Mouse (Mus musculus) kidney, embryonic 15.5 days (tissue): ENCODE results near the gene Ino80d. TPM values are rescaled to one million over a fixed set of nuclear protein-coding genes. Genes with fewer than 3 reads are reported as not detected.

ENCODE experiments used
- ATAC-seq: fragments of 200-750 bp; cut with Nextera tagmentation; replicated peaks from 2 replicates; pipeline ENCODE4 v1.8.0; 2017; ENCODE audit warnings: moderate TSS enrichment; ENCODE audit not compliant: low FRiP score
- H3K27ac ChIP-seq: fragments of 300-500 bp; sonication (generic); 2 replicates; pipeline ENCODE4 v1.5.1; 2015; ENCODE audit warnings: mild to moderate bottlenecking, inconsistent platforms
- H3K27me3 ChIP-seq: fragments of 300-500 bp; sonication (generic); 2 replicates; pipeline ENCODE4 v1.6.1; 2015; ENCODE audit warnings: inconsistent platforms
- H3K36me3 ChIP-seq: fragments of 300-500 bp; sonication (generic); 2 replicates; pipeline ENCODE4 v1.6.1; 2015; ENCODE audit warnings: inconsistent platforms
- H3K4me1 ChIP-seq: fragments of 300-500 bp; sonication (generic); 2 replicates; pipeline ENCODE4 v1.6.1; 2015; ENCODE audit warnings: inconsistent platforms
- H3K4me2 ChIP-seq: fragments of 300-500 bp; sonication (generic); 2 replicates; pipeline ENCODE4 v1.6.1; 2015; ENCODE audit warnings: moderate library complexity, mild to moderate bottlenecking, inconsistent platforms
- H3K4me3 ChIP-seq: fragments of 300-500 bp; sonication (generic); replicated peaks from 2 replicates; pipeline ENCODE4 v1.5.1; 2015; ENCODE audit warnings: mild to moderate bottlenecking, inconsistent platforms
- H3K9ac ChIP-seq: fragments of 300-500 bp; sonication (generic); 2 replicates; pipeline ENCODE4 v1.6.1; 2015; ENCODE audit warnings: mild to moderate bottlenecking, inconsistent platforms
- H3K9me3 ChIP-seq: fragments of 300-500 bp; sonication (generic); replicated peaks from 2 replicates; pipeline ENCODE4 v1.6.1; 2016; ENCODE audit warnings: inconsistent platforms
- WGBS: fragments of 180-500 bp; shearing (Covaris S2); methylation state at CpG from one replicate; pipeline ENCODE4 v1.1.7; 2015; ENCODE audit warnings: mixed read lengths; 5-methylcytosine and 5-hydroxymethylcytosine counted together
- polyA plus RNA-seq: library from polyadenylated mRNA; unstranded; fragments of >200 nt; fragmentation: Nextera tagmentation; extraction: Ambion mirVana; gene quantifications from 2 replicates; pipeline ENCODE4 v1.2.1, GENCODE M21; 2015

Gene Ino80d
- polyA plus RNA-seq, 1 experiment from 2014 or later = 12.1 TPM

GRCm38 (mm10) chr1:63098831-63099230, 15.6 kb downstream of the Ino80d start:
- H3K36me3 ChIP-seq = peaks cover 89% of the 10 kb centered on the region
- ATAC-seq = no peak
- H3K9ac ChIP-seq = no peak overlapping the region
- H3K9me3 ChIP-seq = no peaks in the 10 kb centered on the region
- no peak overlapping the region for H3K4me3 ChIP-seq
- H3K27ac ChIP-seq = no peak overlapping the region
- WGBS = 88% methylated on average over 4 of the region's 4 CpGs
- H3K4me2 ChIP-seq = no peak overlapping the region
- 0 out of 2 replicates have a peak, but pooled peaks cover 2% of the 10 kb centered on the region for H3K4me1 ChIP-seq
- no peaks in the 10 kb centered on the region for H3K27me3 ChIP-seq

- peaks cover 90% of the 10 kb centered on the region for H3K36me3 ChIP-seq
- H3K4me3 ChIP-seq = no peak overlapping the region
- no peak for ATAC-seq
- H3K27me3 ChIP-seq = no peaks in the 10 kb centered on the region
- 59% methylated on average over 5 of the region's 5 CpGs for WGBS
- no peak overlapping the region for H3K4me2 ChIP-seq
- 0 out of 2 replicates have a peak overlapping the region, but pooled peaks have one; percentile 2 for H3K27ac ChIP-seq
- H3K9me3 ChIP-seq = no peaks in the 10 kb centered on the region
- H3K4me1 ChIP-seq = 0 out of 2 replicates have a peak, but pooled peaks cover 2% of the 10 kb centered on the region
- no peak overlapping the region for H3K9ac ChIP-seq
Observed at GRCm38 (mm10) chr1:63096071-63096470, 18.4 kb downstream of the Ino80d start.

GRCm38 (mm10) chr1:63089795-63090194, 24.7 kb downstream of the Ino80d start:
- Histone ChIP-seq H3K4me1 (no peaks in the 10 kb centered on the region), H3K4me2 (no peak overlapping the region), H3K27me3 (no peaks in the 10 kb centered on the region), H3K4me3 (no peak overlapping the region), H3K36me3 (peaks cover 93% of the 10 kb centered on the region), H3K27ac (no peak overlapping the region), H3K9me3 (no peaks in the 10 kb centered on the region), H3K9ac (no peak overlapping the region)
- WGBS = 91% methylated on average over 5 of the region's 5 CpGs
- no peak for ATAC-seq

- H3K9ac ChIP-seq = no peak overlapping the region
- H3K4me2 ChIP-seq = no peak overlapping the region
- ATAC-seq = no peak
- no peak overlapping the region for H3K27ac ChIP-seq
- H3K36me3 ChIP-seq = peaks cover 90% of the 10 kb centered on the region
- WGBS = 87% methylated on average over 1 of the region's 1 CpGs
- H3K9me3 ChIP-seq = no peaks in the 10 kb centered on the region
- no peaks in the 10 kb centered on the region for H3K4me1 ChIP-seq
- H3K27me3 ChIP-seq = no peaks in the 10 kb centered on the region
- no peak overlapping the region for H3K4me3 ChIP-seq
Observed at GRCm38 (mm10) chr1:63088614-63089013, 25.9 kb downstream of the Ino80d start.

- H3K4me1 ChIP-seq = no peaks in the 10 kb centered on the region
- H3K27me3 ChIP-seq = no peaks in the 10 kb centered on the region
- H3K4me2 ChIP-seq = no peak overlapping the region
- WGBS = 85% methylated on average over 5 of the region's 5 CpGs
- H3K9me3 ChIP-seq = no peaks in the 10 kb centered on the region
- H3K9ac ChIP-seq = no peak overlapping the region
- H3K27ac ChIP-seq = no peak overlapping the region
- no peak for ATAC-seq
- H3K36me3 ChIP-seq = peaks cover 83% of the 10 kb centered on the region
- H3K4me3 ChIP-seq = no peak overlapping the region
Observed at GRCm38 (mm10) chr1:63080277-63080676, 34.2 kb downstream of the Ino80d start.

GRCm38 (mm10) chr1:63076383-63076782, 38.1 kb downstream of the Ino80d start:
- Histone ChIP-seq H3K27me3 (no peaks in the 10 kb centered on the region), H3K27ac (no peak overlapping the region), H3K4me1 (no peaks in the 10 kb centered on the region), H3K36me3 (peaks cover 93% of the 10 kb centered on the region), H3K9ac (no peak overlapping the region), H3K4me3 (no peak overlapping the region), H3K4me2 (no peak overlapping the region), H3K9me3 (no peaks in the 10 kb centered on the region)
- ATAC-seq = no peak
- 93% methylated on average over 2 of the region's 2 CpGs for WGBS

GRCm38 (mm10) chr1:63071379-63071778, 43.1 kb downstream of the Ino80d start:
- ATAC-seq = no peak
- WGBS = 80% methylated on average over 1 of the region's 1 CpGs
- peaks cover 94% of the 10 kb centered on the region for H3K36me3 ChIP-seq
- no peak overlapping the region for H3K27ac ChIP-seq
- H3K4me3 ChIP-seq = no peak overlapping the region
- no peaks in the 10 kb centered on the region for H3K27me3 ChIP-seq
- no peaks in the 10 kb centered on the region for H3K9me3 ChIP-seq
- H3K4me1 ChIP-seq = no peaks in the 10 kb centered on the region
- no peak overlapping the region for H3K9ac ChIP-seq
- no peak overlapping the region for H3K4me2 ChIP-seq

GRCm38 (mm10) chr1:63058361-63058760, 56.1 kb downstream of the Ino80d start:
- Histone ChIP-seq H3K9me3 (no peaks in the 10 kb centered on the region), H3K4me2 (no peak overlapping the region), H3K36me3 (peaks cover 85% of the 10 kb centered on the region), H3K9ac (no peak overlapping the region), H3K4me1 (no peaks in the 10 kb centered on the region), H3K27me3 (no peaks in the 10 kb centered on the region), H3K27ac (no peak overlapping the region), H3K4me3 (no peak overlapping the region)
- WGBS = 87% methylated on average over 12 of the region's 12 CpGs
- no peak for ATAC-seq

- no peak for ATAC-seq
- no peak overlapping the region for H3K4me3 ChIP-seq
- no peaks in the 10 kb centered on the region for H3K27me3 ChIP-seq
- no peak overlapping the region for H3K9ac ChIP-seq
- no peak overlapping the region for H3K27ac ChIP-seq
- H3K4me1 ChIP-seq = no peaks in the 10 kb centered on the region
- H3K4me2 ChIP-seq = no peak overlapping the region
- H3K9me3 ChIP-seq = no peaks in the 10 kb centered on the region
- WGBS = 92% methylated on average over 11 of the region's 11 CpGs
- H3K36me3 ChIP-seq = peaks cover 80% of the 10 kb centered on the region
Observed at GRCm38 (mm10) chr1:63057849-63058248, 56.6 kb downstream of the Ino80d start.

- WGBS = 93% methylated on average over 3 of the region's 3 CpGs
- no peak for ATAC-seq
- Histone ChIP-seq H3K36me3 (peaks cover 79% of the 10 kb centered on the region), H3K4me2 (no peak overlapping the region), H3K4me1 (no peaks in the 10 kb centered on the region), H3K9me3 (no peaks in the 10 kb centered on the region), H3K9ac (no peak overlapping the region), H3K27ac (no peak overlapping the region), H3K27me3 (no peaks in the 10 kb centered on the region), H3K4me3 (no peak overlapping the region)
Observed at GRCm38 (mm10) chr1:63057318-63057717, 57.1 kb downstream of the Ino80d start.

- H3K4me3 ChIP-seq = no peak overlapping the region
- no peaks in the 10 kb centered on the region for H3K9me3 ChIP-seq
- ATAC-seq = no peak
- no peaks in the 10 kb centered on the region for H3K27me3 ChIP-seq
- no peak overlapping the region for H3K4me2 ChIP-seq
- no peak overlapping the region for H3K9ac ChIP-seq
- H3K27ac ChIP-seq = no peak overlapping the region
- WGBS = 87% methylated on average over 3 of the region's 3 CpGs
- H3K36me3 ChIP-seq = peaks cover 68% of the 10 kb centered on the region
- H3K4me1 ChIP-seq = no peaks in the 10 kb centered on the region
Observed at GRCm38 (mm10) chr1:63055386-63055785, 59.1 kb downstream of the Ino80d start.

GRCm38 (mm10) chr1:63050866-63051265, 63.6 kb downstream of the Ino80d start:
- no peaks in the 10 kb centered on the region for H3K27me3 ChIP-seq
- 0 out of 2 replicates have a peak, but pooled peaks cover 5% of the 10 kb centered on the region for H3K4me1 ChIP-seq
- H3K27ac ChIP-seq = no peak overlapping the region
- H3K4me3 ChIP-seq = no peak overlapping the region
- 88% methylated on average over 8 of the region's 8 CpGs for WGBS
- no peak overlapping the region for H3K4me2 ChIP-seq
- no peak overlapping the region for H3K9ac ChIP-seq
- no peaks in the 10 kb centered on the region for H3K9me3 ChIP-seq
- ATAC-seq = no peak
- peaks cover 41% of the 10 kb centered on the region for H3K36me3 ChIP-seq

GRCm38 (mm10) chr1:63049977-63050376, 64.5 kb downstream of the Ino80d start:
- no peaks in the 10 kb centered on the region for H3K9me3 ChIP-seq
- no peak for ATAC-seq
- no peaks in the 10 kb centered on the region for H3K27me3 ChIP-seq
- no peak overlapping the region for H3K27ac ChIP-seq
- H3K36me3 ChIP-seq = peaks cover 32% of the 10 kb centered on the region
- no peak overlapping the region for H3K4me2 ChIP-seq
- H3K4me3 ChIP-seq = no peak overlapping the region
- H3K9ac ChIP-seq = no peak overlapping the region
- 0 out of 2 replicates have a peak, but pooled peaks cover 5% of the 10 kb centered on the region for H3K4me1 ChIP-seq
- 94% methylated on average over 3 of the region's 3 CpGs for WGBS
